Mouse (Mus musculus) stomach, embryonic 14.5 days (tissue): ENCODE data around the gene Tarbp2. TPM values are rescaled to one million over a fixed set of nuclear protein-coding genes. Genes with fewer than 3 reads are reported as not detected.

ENCODE experiments used
- ATAC-seq: fragments of 200-750 bp; cut with Nextera tagmentation; 2 replicates; pipeline ENCODE4 v1.8.0; 2017; ENCODE audit warnings: low read depth, moderate TSS enrichment; ENCODE audit not compliant: insufficient number of reproducible peaks, insufficient read depth, low FRiP score
- H3K27ac ChIP-seq: fragments of 300-500 bp; sonication (generic); 2 replicates; pipeline ENCODE4 v1.5.1; 2014; ENCODE audit warnings: mild to moderate bottlenecking, low read length, moderate library complexity, mixed read lengths
- H3K27me3 ChIP-seq: fragments of 300-500 bp; sonication (generic); 2 replicates; pipeline ENCODE4 v1.6.1; 2014; ENCODE audit warnings: low read length, control low read depth, mixed read lengths; ENCODE audit not compliant: control insufficient read depth, insufficient read depth
- H3K36me3 ChIP-seq: fragments of 300-500 bp; sonication (generic); 2 replicates; pipeline ENCODE4 v1.6.1; 2014; ENCODE audit warnings: mild to moderate bottlenecking, control low read depth, low read length, moderate library complexity, mixed read lengths; ENCODE audit not compliant: control insufficient read depth, insufficient read depth
- H3K4me1 ChIP-seq: fragments of 300-500 bp; sonication (generic); 2 replicates; pipeline ENCODE4 v1.6.1; 2014; ENCODE audit warnings: low read length, control low read depth, mixed read lengths; ENCODE audit not compliant: control insufficient read depth, insufficient read depth
- H3K4me2 ChIP-seq: fragments of 300-500 bp; sonication (generic); replicated peaks from 2 replicates; pipeline ENCODE4 v1.6.1; 2014; ENCODE audit warnings: low read depth, low read length, control low read depth
- H3K4me3 ChIP-seq: fragments of 300-500 bp; sonication (generic); 2 replicates; pipeline ENCODE4 v1.5.1; 2014; ENCODE audit warnings: low read depth, low read length, control low read depth
- H3K9ac ChIP-seq: fragments of 300-500 bp; sonication (generic); replicated peaks from 2 replicates; pipeline ENCODE4 v1.6.1; 2014; ENCODE audit warnings: low read depth, mild to moderate bottlenecking, control low read depth, low read length, moderate library complexity, mixed read lengths
- H3K9me3 ChIP-seq: fragments of 300-500 bp; sonication (generic); 2 replicates; pipeline ENCODE4 v1.6.1; 2016; ENCODE audit warnings: low read depth, low read length, control low read depth; ENCODE audit not compliant: control insufficient read depth
- WGBS: fragments of 180-500 bp; shearing (Covaris S2); extraction: QIAGEN DNeasy Blood & Tissue Kit; methylation state at CpG from one replicate; pipeline ENCODE4 v1.1.7; 2014; 5-methylcytosine and 5-hydroxymethylcytosine counted together
- polyA plus RNA-seq: library from polyadenylated mRNA; unstranded; fragments of >200 nt; fragmentation: Nextera tagmentation; extraction: Ambion mirVana; gene quantifications from 2 replicates; pipeline ENCODE4 v1.2.1, GENCODE M21; 2014

Gene Tarbp2
- polyA plus RNA-seq, 1 experiment from 2014 or later = 101 TPM

- Histone ChIP-seq H3K27ac (no peak overlapping the region), H3K4me2 (no peak overlapping the region), H3K4me3 (no peak overlapping the region), H3K4me1 (peaks cover 24% of the 10 kb centered on the region), H3K27me3 (no peaks in the 10 kb centered on the region), H3K9me3 (no peaks in the 10 kb centered on the region), H3K9ac (no peak overlapping the region), H3K36me3 (peaks cover 24% of the 10 kb centered on the region)
- 80% methylated on average over 3 of the region's 3 CpGs for WGBS
- no peak for ATAC-seq
These were observed 9.7 kb upstream of the Tarbp2 start for GRCm38 (mm10) chr15:102508336-102508735.

DNA sequence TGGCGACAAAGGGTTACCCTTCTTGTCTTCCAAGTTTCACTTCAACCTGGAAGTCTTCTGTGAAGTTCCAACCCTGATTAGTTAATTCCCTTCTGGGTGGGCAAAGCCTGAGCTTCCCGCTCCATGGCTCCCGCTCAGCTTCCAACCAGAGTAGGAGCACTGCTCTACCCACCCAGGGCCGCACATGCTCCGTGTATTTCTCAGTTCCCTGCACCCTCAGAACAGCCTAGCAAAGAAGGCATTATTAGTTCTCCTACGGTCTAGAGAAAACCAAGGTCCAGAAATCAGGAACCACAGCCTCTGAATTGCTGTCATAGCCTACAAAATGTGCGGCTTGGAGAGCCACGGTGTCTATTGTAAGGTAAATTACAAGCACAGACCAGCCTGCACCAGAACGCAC is 7.9 kb upstream of the Tarbp2 start:
- H3K27me3 ChIP-seq = no peaks in the 10 kb centered on the region
- no peaks in the 10 kb centered on the region for H3K9me3 ChIP-seq
- peaks cover 24% of the 10 kb centered on the region for H3K4me1 ChIP-seq
- H3K36me3 ChIP-seq = peaks cover 8% of the 10 kb centered on the region
- WGBS = 4% methylated on average over 9 of the region's 9 CpGs
- peak overlapping the region; percentile 52 for H3K9ac ChIP-seq
- H3K4me3 ChIP-seq = peak overlapping the region; percentile 58
- peak overlapping the region; percentile 86 for H3K4me2 ChIP-seq
- H3K27ac ChIP-seq = peak overlapping the region; percentile 84; the same call in 1 of the 2 replicates
- ATAC-seq = peak; percentile 54; the same call in 1 of the 2 replicates

DNA sequence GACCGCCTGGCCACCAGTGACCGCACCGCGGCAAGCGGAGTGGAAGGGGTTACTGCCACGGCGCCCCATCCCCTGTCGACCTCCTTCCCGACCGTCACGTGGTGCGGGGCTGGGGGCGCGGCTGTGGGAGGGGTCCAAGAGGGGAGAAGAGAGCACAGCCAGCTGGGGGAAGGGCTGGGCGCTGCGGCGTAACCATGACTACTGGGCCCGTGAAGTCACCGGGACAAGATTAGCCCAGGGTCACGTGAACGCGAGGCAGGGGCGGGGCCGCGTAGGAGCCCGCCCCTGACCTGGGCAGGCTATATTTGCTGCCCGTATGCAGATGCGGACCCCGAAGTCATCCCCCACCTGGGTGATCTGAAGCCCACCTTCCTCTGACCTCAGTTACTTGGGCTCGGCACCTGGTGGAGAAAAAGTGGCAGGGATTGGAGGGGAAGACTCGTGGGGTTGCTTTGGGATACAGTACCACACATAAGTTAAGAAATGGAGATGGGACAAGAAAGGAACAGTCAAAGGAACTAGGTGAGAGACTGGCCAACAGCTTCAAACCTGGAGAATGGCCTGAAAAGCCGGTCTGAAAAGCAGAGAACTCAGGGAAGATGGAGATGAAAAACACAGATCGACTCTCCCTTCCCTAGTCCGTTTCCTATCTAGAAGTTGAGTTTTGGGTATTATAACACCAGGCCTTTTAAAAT is 7.3 kb upstream of the Tarbp2 start:
- Histone ChIP-seq H3K4me2 (peak overlapping the region; percentile 86), H3K4me1 (peaks cover 27% of the 10 kb centered on the region), H3K36me3 (peaks cover 6% of the 10 kb centered on the region; the same call in 1 of the 2 replicates), H3K27ac (peak overlapping the region; percentile 84), H3K9me3 (no peaks in the 10 kb centered on the region), H3K4me3 (peak overlapping the region; percentile 58), H3K27me3 (no peaks in the 10 kb centered on the region), H3K9ac (peak overlapping the region; percentile 52)
- WGBS = 2% methylated on average over 34 of the region's 34 CpGs
- peak; percentile 96 for ATAC-seq

GRCm38 (mm10) chr15:102511285-102511833 is 6.6 kb upstream of the Tarbp2 start:
- Histone ChIP-seq H3K9me3 (no peaks in the 10 kb centered on the region), H3K4me1 (peaks cover 28% of the 10 kb centered on the region), H3K27me3 (no peaks in the 10 kb centered on the region), H3K4me2 (peak overlapping the region; percentile 86), H3K27ac (peak overlapping the region; percentile 64), H3K4me3 (no peak overlapping the region), H3K36me3 (peaks cover 4% of the 10 kb centered on the region; the same call in 1 of the 2 replicates), H3K9ac (no peak overlapping the region)
- ATAC-seq = no peak
- WGBS = 12% methylated on average over 6 of the region's 6 CpGs

GRCm38 (mm10) chr15:102512010-102512409 is 6.0 kb upstream of the Tarbp2 start:
- H3K4me3 ChIP-seq = no peak overlapping the region
- peaks cover 28% of the 10 kb centered on the region for H3K4me1 ChIP-seq
- H3K27ac ChIP-seq = peak overlapping the region; percentile 41; the same call in 1 of the 2 replicates
- H3K9me3 ChIP-seq = no peaks in the 10 kb centered on the region
- H3K27me3 ChIP-seq = no peaks in the 10 kb centered on the region
- peak overlapping the region; percentile 86 for H3K4me2 ChIP-seq
- H3K36me3 ChIP-seq = peaks cover 4% of the 10 kb centered on the region; the same call in 1 of the 2 replicates
- no peak overlapping the region for H3K9ac ChIP-seq
- ATAC-seq = no peak
- WGBS = 35% methylated on average over 5 of the region's 5 CpGs

GRCm38 (mm10) chr15:102512471-102512870 is 5.5 kb upstream of the Tarbp2 start:
- Histone ChIP-seq H3K9ac (no peak overlapping the region), H3K27me3 (no peaks in the 10 kb centered on the region), H3K9me3 (no peaks in the 10 kb centered on the region), H3K4me3 (no peak overlapping the region), H3K4me2 (no peak overlapping the region), H3K27ac (no peak overlapping the region; the same call in 1 of the 2 replicates), H3K36me3 (peaks cover 4% of the 10 kb centered on the region; the same call in 1 of the 2 replicates), H3K4me1 (peaks cover 28% of the 10 kb centered on the region)
- no peak for ATAC-seq

DNA sequence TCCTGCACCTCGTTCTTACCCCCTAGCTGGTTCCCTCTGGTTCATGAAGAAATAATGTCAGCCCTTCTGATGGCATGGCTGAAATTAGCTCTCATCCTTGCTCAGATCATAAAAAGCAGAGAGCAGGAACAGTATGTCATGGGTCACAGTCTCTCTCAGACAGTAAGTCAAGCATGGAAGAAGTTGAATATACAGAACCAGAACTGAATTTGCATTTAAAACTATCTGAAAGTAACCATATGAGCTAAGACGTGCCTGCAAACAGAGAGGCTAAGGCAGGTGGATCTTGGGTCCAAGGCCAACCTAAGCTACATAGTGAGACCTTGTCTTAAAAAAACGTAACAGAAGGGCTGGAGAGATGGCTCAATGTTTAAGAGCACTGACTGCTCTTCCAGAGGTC is 5.0 kb upstream of the Tarbp2 start:
- Histone ChIP-seq H3K4me3 (no peak overlapping the region), H3K4me1 (peaks cover 28% of the 10 kb centered on the region), H3K9ac (no peak overlapping the region), H3K4me2 (no peak overlapping the region), H3K27me3 (no peaks in the 10 kb centered on the region), H3K36me3 (peaks cover 4% of the 10 kb centered on the region; the same call in 1 of the 2 replicates), H3K27ac (no peak overlapping the region), H3K9me3 (no peaks in the 10 kb centered on the region)
- WGBS = 81% methylated on average over 3 of the region's 3 CpGs
- ATAC-seq = no peak

DNA sequence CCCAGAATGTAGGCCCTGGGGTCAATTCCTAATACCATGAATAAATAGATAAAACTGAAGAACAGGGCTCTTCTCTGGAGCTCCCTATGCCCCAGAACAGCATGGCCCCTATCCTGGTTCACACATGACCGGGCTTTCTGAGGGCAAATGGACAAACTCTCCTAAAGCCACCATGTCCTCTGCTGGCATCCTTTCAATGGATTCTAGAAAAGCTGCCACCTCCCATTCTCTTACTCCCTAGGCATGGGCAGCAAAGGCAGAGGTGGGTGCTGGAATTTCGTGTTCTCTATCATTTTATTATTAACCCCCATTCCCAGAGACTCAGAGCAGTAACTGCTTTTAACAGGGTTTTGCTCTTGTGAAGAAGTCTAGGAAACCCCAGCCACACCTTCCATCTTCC is 2.7 kb upstream of the Tarbp2 start:
- Histone ChIP-seq H3K27ac (no peak overlapping the region), H3K27me3 (no peaks in the 10 kb centered on the region), H3K4me2 (peak overlapping the region; percentile 69)

More for the DNA sequence above, 2.7 kb upstream of the Tarbp2 start:
- Histone ChIP-seq H3K9ac (no peak overlapping the region), H3K4me3 (no peak overlapping the region), H3K4me1 (peaks cover 26% of the 10 kb centered on the region), H3K9me3 (no peaks in the 10 kb centered on the region), H3K36me3 (no peaks in the 10 kb centered on the region)
- 90% methylated on average over 2 of the region's 2 CpGs for WGBS
- no peak for ATAC-seq
